Mouse (Mus musculus) erythroblast, embryonic 14.5 days (primary cell): ENCODE results near the gene Plk1. TPM values are rescaled to one million over a fixed set of nuclear protein-coding genes. Genes with fewer than 3 reads are reported as not detected.

Experiments
- H3K27me3 ChIP-seq: 2 replicates; pipeline ENCODE4 v1.6.1; 2012; ENCODE audit warnings: inconsistent platforms; ENCODE audit not compliant: control insufficient read depth
- H3K36me3 ChIP-seq: 2 replicates; pipeline ENCODE4 v1.6.1; 2012; ENCODE audit warnings: mild to moderate bottlenecking, inconsistent platforms; ENCODE audit not compliant: control insufficient read depth
- H3K4me1 ChIP-seq: 2 replicates; pipeline ENCODE4 v1.6.1; 2012; ENCODE audit warnings: inconsistent platforms; ENCODE audit not compliant: control insufficient read depth
- H3K4me3 ChIP-seq: replicated peaks from 2 replicates; pipeline ENCODE3; 2012; ENCODE audit warnings: moderate library complexity, mild to moderate bottlenecking, inconsistent platforms
- H3K9me3 ChIP-seq: 2 replicates; pipeline ENCODE4 v1.6.1; 2012; ENCODE audit warnings: low read length, inconsistent platforms, mixed read lengths; ENCODE audit not compliant: control insufficient read depth
- GATA1 ChIP-seq: IDR thresholded peaks from 2 replicates; pipeline ENCODE4 v1.6.1; 2012; ENCODE audit warnings: low read length, inconsistent platforms, mixed read lengths
- TAL1 ChIP-seq: IDR thresholded peaks from 3 replicates; pipeline ENCODE4 v1.6.1; 2012; ENCODE audit warnings: low read length, inconsistent platforms, mixed read lengths
- polyA plus RNA-seq: library from polyadenylated mRNA; stranded (reverse); fragments of >175 nt; gene quantifications from 2 replicates; pipeline ENCODE4 v1.2.3, GENCODE M21; 2012

Gene Plk1
- polyA plus RNA-seq, 1 experiment: 43.1 TPM

DNA sequence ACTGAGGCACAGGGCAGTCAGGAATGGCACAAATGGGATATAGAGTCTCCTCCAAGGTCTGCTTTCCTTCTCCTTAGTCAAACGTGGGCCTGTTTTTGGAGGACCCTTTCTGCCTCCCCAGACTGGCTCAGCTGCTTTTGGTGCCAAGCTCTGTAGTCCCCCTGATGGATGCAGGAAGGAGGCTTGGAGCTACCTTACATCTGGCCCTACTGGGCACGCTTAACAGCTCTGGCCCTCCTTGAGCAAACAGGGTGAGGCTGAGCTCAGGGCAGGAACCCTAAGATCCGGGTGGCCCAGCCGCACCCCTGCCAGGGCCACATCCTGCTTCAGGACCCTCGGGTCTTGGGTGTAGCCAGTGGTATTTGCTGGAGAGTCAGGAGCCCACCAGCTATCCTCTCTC is 25.3 kb downstream of the Plk1 start:
- Histone ChIP-seq H3K4me1 (no peaks in the 10 kb centered on the region), H3K27me3 (peaks cover 8% of the 10 kb centered on the region), H3K9me3 (no peaks in the 10 kb centered on the region), H3K4me3 (no peak overlapping the region), H3K36me3 (no peaks in the 10 kb centered on the region)
- no peak for TF ChIP-seq GATA1
- no peak for TF ChIP-seq TAL1

- Histone ChIP-seq H3K4me1 (no peaks in the 10 kb centered on the region), H3K4me3 (no peak within 1 kb of the TSS), H3K9me3 (no peaks in the 10 kb centered on the region), H3K27me3 (peaks cover 8% of the 10 kb centered on the region), H3K36me3 (no peaks in the 10 kb centered on the region)
- TF ChIP-seq TAL1 (no peak), GATA1 (no peak)
Observed at GRCm38 (mm10) chr7:122186043-122186442, 26.8 kb downstream of the Plk1 start, which contains the start of gene Ern2. TSS of gene Ern2 (minus strand) at chr7:122186207.

- no peak overlapping the region for H3K4me3 ChIP-seq
Observed at GRCm38 (mm10) chr7:122189484-122189883, 30.2 kb downstream of the Plk1 start.

GRCm38 (mm10) chr7:122191097-122191496 is 31.9 kb downstream of the Plk1 start:
- Histone ChIP-seq H3K36me3 (no peaks in the 10 kb centered on the region), H3K27me3 (no peaks in the 10 kb centered on the region), H3K4me3 (no peak overlapping the region), H3K9me3 (no peaks in the 10 kb centered on the region), H3K4me1 (no peaks in the 10 kb centered on the region)
- no peak for TF ChIP-seq TAL1
- TF ChIP-seq GATA1: no peak

More at GRCm38 (mm10) chr7:122189484-122189883, 30.2 kb downstream of the Plk1 start:
- Histone ChIP-seq H3K4me1 (no peaks in the 10 kb centered on the region), H3K9me3 (no peaks in the 10 kb centered on the region), H3K27me3 (peaks cover 5% of the 10 kb centered on the region; the same call in 1 of the 2 replicates), H3K36me3 (no peaks in the 10 kb centered on the region)
- no peak for TF ChIP-seq GATA1
- TF ChIP-seq TAL1: no peak

GRCm38 (mm10) chr7:122193919-122194318 is 34.7 kb downstream of the Plk1 start:
- no peaks in the 10 kb centered on the region for H3K27me3 ChIP-seq
- H3K36me3 ChIP-seq: no peaks in the 10 kb centered on the region
- H3K4me3 ChIP-seq: no peak overlapping the region
- no peak for TF ChIP-seq TAL1
- no peak for TF ChIP-seq GATA1
- peaks cover 4% of the 10 kb centered on the region for H3K4me1 ChIP-seq
- no peaks in the 10 kb centered on the region for H3K9me3 ChIP-seq

DNA sequence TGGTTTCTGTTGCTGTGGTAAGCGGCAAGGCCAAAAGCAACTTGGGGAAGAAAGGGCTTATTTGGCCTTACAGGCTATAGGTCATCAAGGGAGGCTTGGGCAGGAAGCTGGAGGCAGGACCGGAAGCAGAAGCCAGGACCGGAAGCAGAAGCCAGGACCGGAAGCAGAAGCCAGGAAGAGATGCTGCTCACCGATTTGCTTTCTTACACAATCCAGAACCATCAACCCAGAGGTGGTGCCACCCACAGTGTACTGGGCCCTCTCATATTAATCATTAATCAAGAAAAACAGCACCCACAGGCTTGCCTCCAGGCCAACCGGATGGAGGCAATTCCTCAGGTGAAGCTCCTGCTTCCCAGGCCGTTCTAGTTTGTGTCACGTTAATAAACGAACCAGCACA is 37.5 kb downstream of the Plk1 start:
- Histone ChIP-seq H3K4me1 (peaks cover 8% of the 10 kb centered on the region), H3K36me3 (no peaks in the 10 kb centered on the region), H3K4me3 (no peak overlapping the region), H3K9me3 (no peaks in the 10 kb centered on the region), H3K27me3 (no peaks in the 10 kb centered on the region)
- TF ChIP-seq TAL1 (no peak), GATA1 (no peak)

DNA sequence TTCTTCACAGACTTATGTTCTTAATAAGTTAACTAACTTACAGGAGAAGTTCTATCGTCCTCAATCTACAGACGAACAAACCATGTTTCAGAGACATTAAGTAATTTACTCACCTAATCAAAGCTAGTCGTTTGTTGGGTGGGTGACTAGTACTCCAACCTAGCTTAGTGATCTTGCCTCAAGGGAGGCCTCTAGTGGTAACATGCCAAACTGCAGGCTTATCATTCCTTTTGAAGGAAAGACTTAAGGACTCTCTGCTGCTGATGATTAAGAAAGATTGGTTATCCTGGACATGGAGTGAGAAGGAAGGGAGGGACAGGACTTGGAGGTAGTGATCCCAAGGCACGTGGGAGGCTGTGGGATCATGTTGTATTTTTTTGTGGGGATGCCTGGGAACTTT is 38.1 kb downstream of the Plk1 start:
- H3K4me3 ChIP-seq: no peak overlapping the region
- no peaks in the 10 kb centered on the region for H3K36me3 ChIP-seq
- no peaks in the 10 kb centered on the region for H3K27me3 ChIP-seq
- H3K9me3 ChIP-seq: no peaks in the 10 kb centered on the region
- TF ChIP-seq TAL1: no peak
- no peak for TF ChIP-seq GATA1
- H3K4me1 ChIP-seq: peaks cover 8% of the 10 kb centered on the region

DNA sequence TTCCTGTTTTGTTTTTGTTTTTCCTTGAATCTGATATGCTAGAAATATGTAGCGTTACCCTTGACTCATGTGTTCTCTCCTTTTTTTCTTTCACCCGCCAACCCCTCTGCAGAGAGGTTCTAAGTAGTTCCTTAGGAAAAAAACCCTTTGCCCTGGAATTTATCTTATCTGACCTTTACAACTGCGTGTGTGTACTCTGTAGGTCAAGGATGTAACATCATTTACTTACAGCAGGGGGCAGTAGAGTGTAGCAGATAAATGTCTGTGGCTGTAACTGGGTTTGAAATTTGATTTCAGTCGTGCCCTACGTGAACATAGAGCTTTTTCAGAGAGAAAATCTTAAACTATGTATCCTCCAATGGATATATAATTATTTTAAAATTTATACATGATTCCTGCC is 40.1 kb downstream of the Plk1 start:
- Histone ChIP-seq H3K4me3 (no peak overlapping the region), H3K27me3 (no peaks in the 10 kb centered on the region), H3K4me1 (peaks cover 8% of the 10 kb centered on the region), H3K36me3 (no peaks in the 10 kb centered on the region), H3K9me3 (no peaks in the 10 kb centered on the region)
- no peak for TF ChIP-seq GATA1
- no peak for TF ChIP-seq TAL1

DNA sequence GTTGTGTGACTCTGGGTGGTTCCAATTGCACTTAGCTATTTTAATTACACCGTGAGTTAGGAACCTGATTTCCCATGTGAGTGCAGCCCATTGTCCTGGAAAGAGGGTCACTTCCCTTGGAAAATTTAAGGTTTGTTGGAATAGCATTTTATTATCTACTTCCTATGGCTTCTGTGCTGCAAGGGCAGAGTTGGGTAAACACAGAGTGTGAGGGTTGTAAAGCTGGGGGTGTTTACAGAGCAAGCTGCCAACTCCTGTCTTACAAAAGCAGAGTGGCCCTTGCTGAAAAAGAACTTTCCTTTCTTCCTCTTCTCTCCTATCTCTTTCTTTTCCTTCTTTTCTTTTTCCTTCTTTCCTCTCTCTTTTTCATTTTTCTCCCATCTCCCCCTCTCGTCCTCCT is 44.7 kb downstream of the Plk1 start:
- TF ChIP-seq GATA1 (no peak), TAL1 (no peak)
- H3K27me3 ChIP-seq: no peaks in the 10 kb centered on the region
- H3K4me1 ChIP-seq: peaks cover 4% of the 10 kb centered on the region
- H3K4me3 ChIP-seq: no peak overlapping the region
- no peaks in the 10 kb centered on the region for H3K9me3 ChIP-seq
- no peaks in the 10 kb centered on the region for H3K36me3 ChIP-seq

- Histone ChIP-seq H3K4me1 (no peaks in the 10 kb centered on the region), H3K27me3 (no peaks in the 10 kb centered on the region), H3K4me3 (no peak overlapping the region), H3K36me3 (no peaks in the 10 kb centered on the region), H3K9me3 (no peaks in the 10 kb centered on the region)
- TF ChIP-seq TAL1 (no peak), GATA1 (no peak)
Observed at GRCm38 (mm10) chr7:122206121-122206520, 46.9 kb downstream of the Plk1 start.
